Mouse (Mus musculus) ES-E14 (cell line): Measurements from ENCODE around the gene Slc25a19. TPM values are rescaled to one million over a fixed set of nuclear protein-coding genes. Genes with fewer than 3 reads are reported as not detected.
A peak's percentile ranks its signal among the peaks of the same experiment; 100 is the strongest.

Source experiments
- DNase-seq: peaks from one replicate; pipeline ENCODE4 v3.0.0-alpha.2; 2013; ENCODE audit warnings: low read depth, low spot score
- H3K27ac ChIP-seq: 2 replicates; pipeline ENCODE4 v1.5.1; 2012; ENCODE audit warnings: low read depth, mild to moderate bottlenecking, low read length, moderate library complexity, mixed read lengths; ENCODE audit not compliant: poor library complexity, insufficient read depth, severe bottlenecking
- H3K36me3 ChIP-seq: 2 replicates; pipeline ENCODE4 v1.6.1; 2012; ENCODE audit warnings: mild to moderate bottlenecking, low read length, moderate library complexity, mixed read lengths; ENCODE audit not compliant: control insufficient read depth, poor library complexity, insufficient read depth, severe bottlenecking
- H3K4me1 ChIP-seq, 2 experiments: fragments of 150-350 bp in 1 of 2; sonication (generic) in 1 of 2; 2 replicates each; pipeline ENCODE4 v1.6.1; 2012; ENCODE audit warnings: low read length in 2 of 2, mild to moderate bottlenecking in 1 of 2, mixed read lengths in 1 of 2; ENCODE audit not compliant: control insufficient read depth in 2 of 2, insufficient read depth in 2 of 2, poor library complexity in 1 of 2
- H3K4me3 ChIP-seq, 2 experiments: fragments of 150-350 bp in 1 of 2; sonication (generic) in 1 of 2; 2 replicates each; pipeline ENCODE4 v1.5.1; 2012; ENCODE audit warnings: low read length in 2 of 2, low read depth in 1 of 2, mild to moderate bottlenecking in 1 of 2, mixed read lengths in 1 of 2; ENCODE audit not compliant: insufficient read depth in 1 of 2, poor library complexity in 1 of 2, severe bottlenecking in 1 of 2
- H3K9ac ChIP-seq: 2 replicates; pipeline ENCODE4 v1.6.1; 2012; ENCODE audit warnings: low read depth, mild to moderate bottlenecking, low read length, mixed read lengths; ENCODE audit not compliant: poor library complexity, insufficient read depth, severe bottlenecking
- H3K9me3 ChIP-seq: fragments of 150-350 bp; sonication (generic); 2 replicates; pipeline ENCODE4 v1.6.1; 2012; ENCODE audit warnings: low read depth, mild to moderate bottlenecking, low read length; ENCODE audit not compliant: control insufficient read depth, insufficient read depth
- CHD2 ChIP-seq: IDR thresholded peaks from 2 replicates; pipeline ENCODE4 v1.6.1; 2014; ENCODE audit warnings: mild to moderate bottlenecking, low read depth, low read length, inconsistent platforms
- HCFC1 ChIP-seq: IDR thresholded peaks from 2 replicates; pipeline ENCODE4 v1.6.1; 2012; ENCODE audit warnings: low read length, inconsistent platforms, borderline replicate concordance; ENCODE audit not compliant: insufficient read depth
- MAFK ChIP-seq: IDR thresholded peaks from 2 replicates; pipeline ENCODE4 v1.6.1; 2014; ENCODE audit warnings: mild to moderate bottlenecking, low read depth, low read length, inconsistent platforms; ENCODE audit not compliant: insufficient read depth
- ZC3H11A ChIP-seq: IDR thresholded peaks from 2 replicates; pipeline ENCODE4 v1.6.1; 2012; ENCODE audit warnings: low read depth, mild to moderate bottlenecking, inconsistent platforms, low read length, borderline replicate concordance
- ZNF384 ChIP-seq: IDR thresholded peaks from 2 replicates; pipeline ENCODE4 v1.6.1; 2012; ENCODE audit warnings: low read depth, low read length, inconsistent platforms
- in situ Hi-C, 2 experiments: fragments of 600-800 bp; cut with MboI; formaldehyde crosslinking; loops; one replicate each; pipeline ENCODE4 v1.15.1; 2025; ENCODE audit warnings: low sequenced_read_pairs in 2 of 2, inconsistent platforms in 1 of 2; ENCODE audit not compliant: unreplicated experiment in 2 of 2
- total RNA-seq: library from RNA; depleted of rRNA; stranded (reverse); fragments of 300-350 nt; gene quantifications from 2 replicates; pipeline ENCODE4 v1.2.3, GENCODE M21; 2012

The Slc25a19 gene
- total RNA-seq, 1 experiment, result 23.6 TPM

DNA sequence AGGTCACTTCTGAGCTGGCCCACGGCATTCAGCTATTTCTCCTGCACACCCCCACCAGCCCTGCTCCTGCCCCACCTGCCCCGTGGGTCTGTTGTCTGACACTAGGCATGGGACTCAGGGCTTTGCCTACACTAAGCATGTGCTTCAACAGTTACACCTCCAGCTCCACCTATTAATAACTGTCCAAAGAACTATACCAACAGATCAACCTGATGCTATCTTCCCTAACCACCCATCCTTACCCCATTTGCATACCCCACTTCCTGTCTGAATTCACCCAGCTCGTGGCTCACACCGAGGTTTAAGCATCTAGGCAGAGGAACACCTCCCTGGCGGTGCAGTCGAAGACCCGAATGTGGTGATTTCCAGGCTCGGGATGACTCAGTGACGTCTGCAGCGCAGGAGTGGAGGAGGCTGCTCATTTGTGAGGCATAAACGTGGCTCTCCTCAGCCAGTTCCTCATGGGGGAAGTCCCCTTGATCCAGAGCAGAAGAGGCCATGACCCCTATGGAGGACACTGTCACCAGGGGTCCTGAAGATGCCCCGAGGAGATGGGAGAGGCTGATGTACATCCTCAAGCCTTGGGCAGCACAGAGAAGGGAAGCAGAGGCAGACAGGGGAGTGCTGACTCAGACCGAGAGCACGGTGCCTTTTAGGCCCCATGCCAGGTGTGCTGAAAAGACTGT is 13.0 kb upstream of the Slc25a19 start:
- in situ Hi-C loops, result no loop called here
- no peak for DNase-seq
- peaks cover 8 to 40% of the 10 kb centered on the region in 2 experiments for H3K4me1 ChIP-seq
- H3K4me3 ChIP-seq, result peak overlapping the region in 1 of 2 experiments; percentile 7; a peak in 1 of 4 replicates
- no peaks in the 10 kb centered on the region for H3K9me3 ChIP-seq
- H3K36me3 ChIP-seq, result peaks cover 6% of the 10 kb centered on the region; the same call in 1 of the 2 replicates
- peak overlapping the region; percentile 44; the same call in 1 of the 2 replicates for H3K27ac ChIP-seq
- TF ChIP-seq ZNF384 (no peak), ZC3H11A (no peak), HCFC1 (no peak), MAFK (no peak), CHD2 (no peak)
- peak overlapping the region; percentile 8; the same call in 1 of the 2 replicates for H3K9ac ChIP-seq

DNA sequence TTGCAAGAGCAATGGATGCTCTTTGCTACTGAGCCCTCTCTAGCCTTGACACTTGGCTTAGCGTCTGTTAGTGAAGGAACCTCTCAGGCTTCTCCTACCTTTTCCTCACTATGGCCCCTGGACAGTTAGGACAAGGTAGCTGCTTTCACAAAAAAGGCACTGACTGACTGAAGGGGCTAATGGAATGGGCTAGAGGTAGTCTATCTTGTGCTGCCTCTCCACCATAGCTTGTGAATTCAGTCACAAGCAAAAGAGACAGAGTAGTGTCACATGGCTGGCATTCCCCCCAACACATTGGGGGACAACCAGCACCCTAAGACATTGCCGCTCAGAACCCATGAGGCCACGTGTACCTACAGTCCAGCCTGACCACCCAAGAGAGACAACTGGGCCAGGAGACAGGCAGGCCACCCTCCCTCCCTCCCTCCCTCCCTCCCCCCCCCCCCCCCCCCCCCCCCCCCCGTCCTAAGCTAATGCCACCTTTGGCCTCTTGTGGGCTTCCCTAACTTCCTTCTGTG is 12.3 kb upstream of the Slc25a19 start:
- in situ Hi-C loops, result no loop called here
- H3K27ac ChIP-seq, result peak overlapping the region; percentile 44; the same call in 1 of the 2 replicates
- no peak overlapping the region for H3K9ac ChIP-seq
- DNase-seq, result no peak
- TF ChIP-seq MAFK (no peak), HCFC1 (no peak), CHD2 (no peak), ZC3H11A (no peak), ZNF384 (no peak)
- H3K4me3 ChIP-seq, result no peak overlapping the region
- H3K9me3 ChIP-seq, result no peaks in the 10 kb centered on the region
- peaks cover 8 to 40% of the 10 kb centered on the region in 2 experiments for H3K4me1 ChIP-seq
- H3K36me3 ChIP-seq, result peaks cover 4% of the 10 kb centered on the region; the same call in 1 of the 2 replicates

DNA sequence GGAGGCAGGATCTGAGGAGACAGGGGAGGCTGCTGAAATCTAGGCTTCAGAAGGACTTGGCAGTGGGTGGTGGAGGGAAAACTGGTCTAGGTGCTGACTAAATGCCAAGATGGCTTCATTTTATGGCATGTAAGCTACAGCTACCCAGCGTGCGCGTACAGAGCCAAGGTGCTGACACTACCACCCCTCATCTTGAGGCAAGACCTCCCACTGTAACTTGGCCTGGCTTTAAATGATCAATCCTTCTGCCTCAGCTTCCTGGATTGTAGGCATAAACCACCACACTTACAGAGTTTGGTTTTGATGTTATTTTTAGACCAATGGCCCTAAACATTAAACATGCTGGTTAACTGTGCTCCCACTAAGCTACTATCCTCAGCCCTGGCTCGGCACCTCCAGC is 11.4 kb upstream of the Slc25a19 start:
- in situ Hi-C loops, result no loop called here
- peaks cover 6 to 44% of the 10 kb centered on the region in 2 experiments for H3K4me1 ChIP-seq

DNA sequence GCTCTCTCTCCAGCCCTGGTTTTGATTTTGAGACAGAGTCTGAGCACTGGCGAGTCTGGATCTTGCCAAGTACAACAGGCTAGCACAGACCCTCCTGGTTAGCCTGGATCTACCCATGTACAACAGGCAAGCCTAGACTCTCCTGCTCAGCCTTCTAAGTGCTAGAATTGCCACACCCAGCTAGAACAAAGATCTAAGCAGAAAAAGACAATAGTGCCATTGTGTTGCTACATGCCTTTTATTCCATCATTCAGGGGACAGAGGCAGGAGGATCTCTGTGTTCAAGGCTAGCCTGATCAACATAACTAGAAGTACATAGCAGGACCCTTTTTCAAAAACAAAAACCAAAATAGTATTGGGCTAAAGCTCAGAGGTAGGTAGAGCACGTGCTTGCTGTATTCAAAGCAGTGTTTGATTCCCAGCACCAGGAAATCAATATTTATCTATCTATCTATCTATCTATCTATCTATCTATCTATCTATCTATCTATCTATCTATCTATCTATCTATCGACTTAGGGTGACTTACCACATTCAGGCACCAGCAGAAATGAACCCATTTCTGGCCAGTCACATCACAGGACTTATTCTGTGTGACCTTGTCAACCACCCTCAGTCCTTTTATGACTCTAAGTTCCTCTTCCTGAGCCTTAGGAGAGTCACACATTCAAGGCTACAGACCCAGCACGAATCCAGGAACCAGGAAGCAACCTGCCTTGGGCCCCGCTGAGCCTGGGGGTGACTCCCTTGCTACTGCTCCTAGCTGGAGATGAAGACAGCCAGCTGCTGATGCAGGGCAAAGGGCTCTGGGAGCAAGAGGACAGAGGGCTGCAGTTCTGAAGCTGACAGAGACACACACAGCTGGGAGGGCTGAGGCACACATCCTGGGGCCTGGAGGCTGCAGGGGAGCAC is 10.7 kb upstream of the Slc25a19 start:
- in situ Hi-C loops, result no loop called here
- no peak for TF ChIP-seq ZC3H11A
- TF ChIP-seq CHD2, result no peak
- TF ChIP-seq ZNF384, result no peak
- TF ChIP-seq MAFK, result no peak
- no peak for TF ChIP-seq HCFC1
- Histone ChIP-seq H3K9me3 (no peaks in the 10 kb centered on the region), H3K27ac (peak overlapping the region; percentile 59; the same call in 1 of the 2 replicates), H3K36me3 (peaks cover 2% of the 10 kb centered on the region; the same call in 1 of the 2 replicates), H3K9ac (peak overlapping the region; percentile 16; the same call in 1 of the 2 replicates), H3K4me3 (no peak overlapping the region), H3K4me1 (peaks cover 3 to 44% of the 10 kb centered on the region in 2 experiments)
- DNase-seq, result no peak

More for the DNA sequence above, 11.4 kb upstream of the Slc25a19 start:
- Histone ChIP-seq H3K27ac (peak overlapping the region; percentile 59), H3K9ac (peak overlapping the region; percentile 16; the same call in 1 of the 2 replicates), H3K4me3 (no peak overlapping the region), H3K9me3 (no peaks in the 10 kb centered on the region), H3K36me3 (peaks cover 4% of the 10 kb centered on the region; the same call in 1 of the 2 replicates)
- no peak for DNase-seq
- no peak for TF ChIP-seq CHD2
- no peak for TF ChIP-seq MAFK
